Mouse (Mus musculus): Measurements from ENCODE around the gene Slc27a5. TPM values are rescaled to one million over a fixed set of nuclear protein-coding genes. Genes with fewer than 3 reads are reported as not detected.
A peak's percentile ranks its signal among the peaks of the same experiment; 100 is the strongest.

Gene Slc27a5
- 0.45 and 0.69 TPM in 2 replicates for total RNA-seq (2012; rRNA removed)

- in situ Hi-C loops (cut with MboI; ENCODE audit: low sequenced_read_pairs in 2 of 2, unreplicated experiment in 2 of 2) = no loop called here
- DNase-seq (ENCODE audit: low read depth, low spot score) = no peak
- H3K4me1 ChIP-seq (ENCODE audit: control insufficient read depth in 2 of 2, insufficient read depth in 2 of 2, low read length in 2 of 2, poor library complexity in 1 of 2) = no peaks in the 10 kb centered on the region
- H3K27ac ChIP-seq (ENCODE audit: insufficient read depth, low read depth, low read length, poor library complexity, severe bottlenecking) = no peak within 1 kb of the TSS
- H3K4me3 ChIP-seq (ENCODE audit: insufficient read depth in 1 of 2, low read depth in 1 of 2, low read length in 2 of 2, poor library complexity in 1 of 2, severe bottlenecking in 1 of 2) = no peak within 1 kb of the TSS
- H3K9ac ChIP-seq (ENCODE audit: insufficient read depth, low read depth, low read length, poor library complexity, severe bottlenecking) = no peak within 1 kb of the TSS
- H3K9me3 ChIP-seq (ENCODE audit: control insufficient read depth, insufficient read depth, low read depth, low read length) = no peaks in the 10 kb centered on the region
- TF ChIP-seq MAFK (IDR thresholded peaks at IDR 0.05; ENCODE audit: insufficient read depth, low read depth, low read length) = no peak
- TF ChIP-seq CHD2 (IDR thresholded peaks at IDR 0.05; ENCODE audit: low read depth, low read length) = no peak
- no peak for TF ChIP-seq ZNF384 (IDR thresholded peaks at IDR 0.05; ENCODE audit: low read depth, low read length)
- TF ChIP-seq HCFC1 (IDR thresholded peaks at IDR 0.05; ENCODE audit: borderline replicate concordance, insufficient read depth, low read length) = no peak
- TF ChIP-seq ZC3H11A (IDR thresholded peaks at IDR 0.05; ENCODE audit: borderline replicate concordance, low read depth, low read length) = no peak
- H3K36me3 ChIP-seq (ENCODE audit: control insufficient read depth, insufficient read depth, low read length, poor library complexity, severe bottlenecking) = no peaks in the 10 kb centered on the region
Measured at GRCm38 (mm10) chr7:12998053-12998452, at the start of gene Slc27a5. Slc27a5 (minus strand) TSS chr7:12998192.

GRCm38 (mm10) chr7:13046084-13046483, 48.1 kb upstream of the Slc27a5 start:
- Histone ChIP-seq H3K27ac (ENCODE audit: insufficient read depth, low read depth, low read length, poor library complexity, severe bottlenecking) (no peak overlapping the region), H3K36me3 (ENCODE audit: control insufficient read depth, insufficient read depth, low read length, poor library complexity, severe bottlenecking) (no peaks in the 10 kb centered on the region), H3K9me3 (ENCODE audit: control insufficient read depth, insufficient read depth, low read depth, low read length) (no peaks in the 10 kb centered on the region), H3K9ac (ENCODE audit: insufficient read depth, low read depth, low read length, poor library complexity, severe bottlenecking) (no peak overlapping the region), H3K4me1 (ENCODE audit: control insufficient read depth in 2 of 2, insufficient read depth in 2 of 2, low read length in 2 of 2, poor library complexity in 1 of 2) (peaks cover 2 to 4% of the 10 kb centered on the region in 2 experiments; a peak in 1 of 4 replicates), H3K4me3 (ENCODE audit: insufficient read depth in 1 of 2, low read depth in 1 of 2, low read length in 2 of 2, poor library complexity in 1 of 2, severe bottlenecking in 1 of 2) (no peak overlapping the region)
- TF ChIP-seq MAFK (IDR thresholded peaks at IDR 0.05; ENCODE audit: insufficient read depth, low read depth, low read length) (no peak), CHD2 (IDR thresholded peaks at IDR 0.05; ENCODE audit: low read depth, low read length) (no peak), ZC3H11A (IDR thresholded peaks at IDR 0.05; ENCODE audit: borderline replicate concordance, low read depth, low read length) (peak; percentile 93; the same call in 1 of the 2 replicates), HCFC1 (IDR thresholded peaks at IDR 0.05; ENCODE audit: borderline replicate concordance, insufficient read depth, low read length) (no peak), ZNF384 (IDR thresholded peaks at IDR 0.05; ENCODE audit: low read depth, low read length) (no peak)
- DNase-seq (ENCODE audit: low read depth, low spot score) = no peak
- in situ Hi-C loops (cut with MboI; ENCODE audit: low sequenced_read_pairs in 2 of 2, unreplicated experiment in 2 of 2) = loop anchor here in 1 of 2 experiments (10.0 kb wide), 1 partner anchor 121 kb away; the partner anchor contains the start of genes Rnf225 and Rps5

GRCm38 (mm10) chr7:13044254-13044625, 46.2 kb upstream of the Slc27a5 start:
- TF ChIP-seq HCFC1 (IDR thresholded peaks at IDR 0.05; ENCODE audit: borderline replicate concordance, insufficient read depth, low read length) = no peak
- Histone ChIP-seq H3K9me3 (ENCODE audit: control insufficient read depth, insufficient read depth, low read depth, low read length) (no peaks in the 10 kb centered on the region), H3K27ac (ENCODE audit: insufficient read depth, low read depth, low read length, poor library complexity, severe bottlenecking) (no peak overlapping the region), H3K4me3 (ENCODE audit: insufficient read depth in 1 of 2, low read depth in 1 of 2, low read length in 2 of 2, poor library complexity in 1 of 2, severe bottlenecking in 1 of 2) (peak overlapping the region; percentile 49 to 81), H3K36me3 (ENCODE audit: control insufficient read depth, insufficient read depth, low read length, poor library complexity, severe bottlenecking) (no peaks in the 10 kb centered on the region), H3K4me1 (ENCODE audit: control insufficient read depth in 2 of 2, insufficient read depth in 2 of 2, low read length in 2 of 2, poor library complexity in 1 of 2) (peaks cover 2 to 5% of the 10 kb centered on the region in 2 experiments; a peak in 1 of 4 replicates), H3K9ac (ENCODE audit: insufficient read depth, low read depth, low read length, poor library complexity, severe bottlenecking) (peak overlapping the region; percentile 80)
- DNase-seq (ENCODE audit: low read depth, low spot score) = no peak
- in situ Hi-C loops (cut with MboI; ENCODE audit: low sequenced_read_pairs in 2 of 2, unreplicated experiment in 2 of 2) = loop anchor here in 1 of 2 experiments (10.0 kb wide), 1 partner anchor 119 kb away; the partner anchor contains the start of genes Rnf225 and Rps5

- Histone ChIP-seq H3K36me3 (ENCODE audit: control insufficient read depth, insufficient read depth, low read length, poor library complexity, severe bottlenecking) (no peaks in the 10 kb centered on the region), H3K9ac (ENCODE audit: insufficient read depth, low read depth, low read length, poor library complexity, severe bottlenecking) (peak overlapping the region; percentile 80), H3K9me3 (ENCODE audit: control insufficient read depth, insufficient read depth, low read depth, low read length) (no peaks in the 10 kb centered on the region), H3K4me3 (ENCODE audit: insufficient read depth in 1 of 2, low read depth in 1 of 2, low read length in 2 of 2, poor library complexity in 1 of 2, severe bottlenecking in 1 of 2) (peak overlapping the region; percentile 49 to 81), H3K4me1 (ENCODE audit: control insufficient read depth in 2 of 2, insufficient read depth in 2 of 2, low read length in 2 of 2, poor library complexity in 1 of 2) (peaks cover 2 to 8% of the 10 kb centered on the region in 2 experiments; a peak in 1 of 4 replicates), H3K27ac (ENCODE audit: insufficient read depth, low read depth, low read length, poor library complexity, severe bottlenecking) (no peak overlapping the region)
- DNase-seq (ENCODE audit: low read depth, low spot score) = no peak
- TF ChIP-seq CHD2 (IDR thresholded peaks at IDR 0.05; ENCODE audit: low read depth, low read length) = no peak
- TF ChIP-seq HCFC1 (IDR thresholded peaks at IDR 0.05; ENCODE audit: borderline replicate concordance, insufficient read depth, low read length) = no peak
- TF ChIP-seq ZNF384 (IDR thresholded peaks at IDR 0.05; ENCODE audit: low read depth, low read length) = no peak
- no peak for TF ChIP-seq ZC3H11A (IDR thresholded peaks at IDR 0.05; ENCODE audit: borderline replicate concordance, low read depth, low read length)
- TF ChIP-seq MAFK (IDR thresholded peaks at IDR 0.05; ENCODE audit: insufficient read depth, low read depth, low read length) = no peak
- in situ Hi-C loops (cut with MboI; ENCODE audit: low sequenced_read_pairs in 2 of 2, unreplicated experiment in 2 of 2) = loop anchor here in 1 of 2 experiments (10.0 kb wide), 1 partner anchor 119 kb away; the partner anchor contains the start of genes Rnf225 and Rps5
Measured at GRCm38 (mm10) chr7:13043445-13044253, 45.7 kb upstream of the Slc27a5 start.
